Mouse (Mus musculus): ENCODE data around the gene Apbb2.

GRCm38 (mm10) chr5:66391299-66391698 lies 227.3 kb downstream of the Apbb2 start:
- TF ChIP-seq CTCF (IDR thresholded peaks at IDR 0.05; ENCODE audit: borderline replicate concordance, extremely low read depth, insufficient read depth, insufficient read length) (no peak), POLR2A (IDR thresholded peaks at IDR 0.05; ENCODE audit: borderline replicate concordance, extremely low read depth, insufficient read depth, insufficient read length, poor library complexity, severe bottlenecking) (no peak)
